Mouse (Mus musculus): ENCODE measurements around the gene Pradc1. TPM values are rescaled to one million over a fixed set of nuclear protein-coding genes. Genes with fewer than 3 reads are reported as not detected.

The Pradc1 gene
- polyA plus RNA-seq (2012; rRNA removed): 10.3 and 10.8 TPM in 2 replicates

GRCm38 (mm10) chr6:85451664-85452410 lies at the start of gene Pradc1:
Pradc1 (minus strand) TSS chr6:85451970.

GRCm38 (mm10) chr6:85450697-85451663 lies 790 bp downstream of the Pradc1 start, which contains the start of gene Cct7:
Cct7 (plus strand) TSS chr6:85451514.

GRCm38 (mm10) chr6:85431842-85432431 lies 19.8 kb downstream of the Pradc1 start, which contains the start of gene Smyd5:
Smyd5 (plus strand) TSS chr6:85431989.

GRCm38 (mm10) chr6:85423836-85424379 lies 27.9 kb downstream of the Pradc1 start, which contains the start of gene Noto:
Noto (plus strand) TSS chr6:85423886.

Other genes with a start within 250 kb of the Pradc1 start
- gene Sfxn5, start 118.5 kb downstream of the Pradc1 start, polyA plus RNA-seq (2012; rRNA removed): 2.0 TPM in 2 replicates
- 0.70 TPM in 2 replicates for gene Rab11fip5, start 77.3 kb downstream of the Pradc1 start, polyA plus RNA-seq (2012; rRNA removed)
- not detected in 2 replicates for gene Noto, start 28.1 kb downstream of the Pradc1 start, polyA plus RNA-seq (2012; rRNA removed)
- 13.8 and 15.2 TPM in 2 replicates for gene Smyd5, start 20.0 kb downstream of the Pradc1 start, polyA plus RNA-seq (2012; rRNA removed)
- 109 and 115 TPM in 2 replicates for gene Cct7, start 456 bp downstream of the Pradc1 start, polyA plus RNA-seq (2012; rRNA removed)
- gene Fbxo41, start 51.0 kb upstream of the Pradc1 start, polyA plus RNA-seq (2012; rRNA removed): under 0.01 and 0.01 TPM in 2 replicates
- not detected in 2 replicates for gene Egr4, start 61.6 kb upstream of the Pradc1 start, polyA plus RNA-seq (2012; rRNA removed)
- 1.0 and 1.1 TPM in 2 replicates for gene Alms1, start 135.6 kb upstream of the Pradc1 start, polyA plus RNA-seq (2012; rRNA removed)